Mouse (Mus musculus): ENCODE data around the gene Efhd2. TPM values are rescaled to one million over a fixed set of nuclear protein-coding genes. Genes with fewer than 3 reads are reported as not detected.

The Efhd2 gene
- polyA plus RNA-seq, 1 experiment from 2014 or later = 77.8 TPM

DNA sequence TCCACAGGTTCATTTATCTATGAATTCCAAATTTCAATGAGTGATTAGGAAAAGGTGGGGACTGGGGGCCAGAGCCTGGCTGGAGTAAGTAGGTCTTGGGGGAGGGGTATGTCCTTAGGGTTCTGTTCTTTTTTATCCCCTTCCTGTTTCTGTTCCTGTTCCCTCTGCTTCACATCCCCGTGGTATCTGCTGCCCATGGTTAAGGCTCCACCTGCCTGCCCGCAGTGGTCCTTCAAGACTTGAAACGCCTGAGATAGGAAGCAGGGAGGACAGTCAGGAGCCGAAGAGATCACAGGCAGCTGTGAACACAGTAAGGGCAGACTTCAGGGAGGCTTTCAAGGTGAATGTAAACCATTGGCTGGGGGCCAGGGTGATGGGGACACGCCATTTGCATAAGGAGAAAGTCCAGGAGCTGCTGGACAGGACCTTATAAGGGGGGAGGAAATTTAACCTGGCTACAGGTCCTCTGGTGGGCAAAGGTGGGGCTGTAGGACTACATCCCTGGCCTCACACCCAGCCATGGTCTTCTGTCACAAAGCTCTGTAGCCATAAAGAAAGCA is 40.1 kb downstream of the Efhd2 start:
- ATAC-seq (ENCODE audit: low FRiP score, low read depth) = no peak
- Histone ChIP-seq H3K4me1 (replicated peaks) (no peaks in the 10 kb centered on the region), H3K27ac (replicated peaks) (no peak overlapping the region), H3K9ac (no peak overlapping the region), H3K4me2 (no peak overlapping the region), H3K27me3 (no peaks in the 10 kb centered on the region), H3K36me3 (no peaks in the 10 kb centered on the region), H3K9me3 (no peaks in the 10 kb centered on the region), H3K4me3 (no peak overlapping the region)
- WGBS = 77% methylated on average over 5 of the region's 5 CpGs

DNA sequence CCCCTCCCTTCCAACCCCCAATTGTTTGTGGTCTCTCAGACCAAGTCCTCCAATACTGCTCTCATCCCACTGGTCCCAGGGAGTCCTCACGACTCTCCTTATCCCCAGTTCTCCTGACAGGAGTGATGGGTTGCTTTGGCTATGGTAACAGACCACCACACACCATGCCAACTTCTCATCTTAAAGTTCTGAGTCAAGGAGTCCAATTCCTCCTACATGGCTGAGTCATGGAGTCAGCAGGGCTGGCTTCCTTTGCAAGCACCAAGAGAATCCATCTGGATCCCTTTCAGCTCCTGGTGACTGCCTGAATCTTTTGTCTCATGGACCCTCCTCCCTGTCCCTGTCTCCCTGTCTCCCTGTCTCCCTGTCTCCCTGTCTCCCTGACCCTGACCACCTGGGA is 40.8 kb downstream of the Efhd2 start:
- H3K27ac ChIP-seq (replicated peaks) = no peak overlapping the region
- H3K4me1 ChIP-seq (replicated peaks) = no peaks in the 10 kb centered on the region
- WGBS = 58% methylated on average over 1 of the region's 1 CpGs
- H3K36me3 ChIP-seq = no peaks in the 10 kb centered on the region
- H3K27me3 ChIP-seq = no peaks in the 10 kb centered on the region
- no peaks in the 10 kb centered on the region for H3K9me3 ChIP-seq
- ATAC-seq (ENCODE audit: low FRiP score, low read depth) = no peak
- H3K4me3 ChIP-seq = no peak overlapping the region
- no peak overlapping the region for H3K9ac ChIP-seq
- no peak overlapping the region for H3K4me2 ChIP-seq

DNA sequence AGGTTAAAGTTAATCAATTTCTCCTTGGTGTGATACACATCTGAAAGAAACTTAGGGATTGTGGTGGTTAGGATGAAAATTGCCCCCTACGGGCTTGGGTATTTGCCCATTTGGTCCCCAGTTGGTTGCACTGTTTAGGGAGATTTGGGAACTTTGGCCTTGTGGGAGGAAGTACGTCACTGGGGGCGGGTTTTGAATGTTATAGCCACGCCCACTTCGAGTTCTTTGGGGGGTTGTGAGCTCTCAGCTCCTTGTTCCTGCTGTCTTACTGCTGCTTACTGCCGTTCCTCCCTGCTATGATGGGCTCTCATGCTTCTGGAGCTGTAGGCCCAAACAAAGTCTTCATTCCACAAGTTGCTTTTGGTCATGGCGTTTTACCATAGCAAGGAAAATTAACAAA is 43.4 kb downstream of the Efhd2 start:
- ATAC-seq (ENCODE audit: low FRiP score, low read depth) = no peak
- Histone ChIP-seq H3K27ac (replicated peaks) (no peak overlapping the region), H3K36me3 (no peaks in the 10 kb centered on the region), H3K9me3 (no peaks in the 10 kb centered on the region), H3K9ac (no peak overlapping the region), H3K4me2 (no peak overlapping the region), H3K4me3 (no peak overlapping the region), H3K4me1 (replicated peaks) (no peaks in the 10 kb centered on the region), H3K27me3 (no peaks in the 10 kb centered on the region)
- 86% methylated on average over 7 of the region's 7 CpGs for WGBS

DNA sequence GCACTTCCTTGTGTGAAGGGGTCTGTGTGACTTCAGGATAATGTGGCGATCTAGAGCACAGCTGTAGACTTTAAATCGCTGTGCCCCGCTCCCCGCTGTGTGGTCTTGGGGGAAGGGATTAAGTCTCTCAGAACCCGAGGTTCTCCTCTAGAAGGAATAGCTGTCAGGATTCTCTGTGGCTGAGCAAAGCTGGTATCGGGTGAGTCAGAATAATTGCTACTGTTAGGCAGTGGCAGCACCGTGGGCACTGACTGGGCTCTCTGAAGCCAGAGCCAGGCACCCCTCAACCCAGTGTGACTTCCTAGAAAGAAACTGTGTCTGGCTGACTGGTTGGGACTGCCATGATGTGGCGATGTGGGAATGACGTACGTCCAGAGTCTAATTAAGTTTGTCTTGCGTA is 44.3 kb downstream of the Efhd2 start:
- Histone ChIP-seq H3K4me3 (no peak overlapping the region), H3K4me1 (replicated peaks) (no peaks in the 10 kb centered on the region), H3K27ac (replicated peaks) (no peak overlapping the region), H3K9ac (no peak overlapping the region), H3K9me3 (no peaks in the 10 kb centered on the region), H3K27me3 (no peaks in the 10 kb centered on the region), H3K36me3 (no peaks in the 10 kb centered on the region), H3K4me2 (no peak overlapping the region)
- ATAC-seq (ENCODE audit: low FRiP score, low read depth) = no peak
- 60% methylated on average over 11 of the region's 11 CpGs for WGBS

DNA sequence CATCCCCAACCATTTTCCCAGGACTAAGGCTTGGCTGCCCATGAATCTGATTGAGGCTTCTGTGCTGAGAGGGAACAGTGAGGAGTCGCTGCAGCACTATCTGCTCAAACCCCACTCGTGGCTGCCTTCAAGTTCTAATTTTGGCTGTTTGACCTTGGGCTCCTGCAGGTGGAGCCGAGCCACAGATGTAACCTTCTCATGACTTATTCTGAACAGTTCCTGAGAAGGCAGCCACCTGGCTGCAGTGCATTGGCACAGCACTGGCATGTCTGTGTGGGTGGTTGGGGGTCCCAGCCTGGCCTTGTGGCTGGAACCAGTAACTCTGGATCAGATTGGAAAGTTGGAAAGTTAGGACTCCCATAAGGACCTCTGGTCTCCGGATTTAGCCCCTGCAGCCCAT is 46.5 kb downstream of the Efhd2 start:
- Histone ChIP-seq H3K27ac (replicated peaks) (no peak overlapping the region), H3K36me3 (no peaks in the 10 kb centered on the region), H3K4me2 (no peak overlapping the region), H3K9me3 (no peaks in the 10 kb centered on the region), H3K4me3 (no peak overlapping the region), H3K9ac (no peak overlapping the region), H3K27me3 (no peaks in the 10 kb centered on the region), H3K4me1 (replicated peaks) (no peaks in the 10 kb centered on the region)
- ATAC-seq (ENCODE audit: low FRiP score, low read depth) = no peak
- WGBS = 87% methylated on average over 4 of the region's 4 CpGs

DNA sequence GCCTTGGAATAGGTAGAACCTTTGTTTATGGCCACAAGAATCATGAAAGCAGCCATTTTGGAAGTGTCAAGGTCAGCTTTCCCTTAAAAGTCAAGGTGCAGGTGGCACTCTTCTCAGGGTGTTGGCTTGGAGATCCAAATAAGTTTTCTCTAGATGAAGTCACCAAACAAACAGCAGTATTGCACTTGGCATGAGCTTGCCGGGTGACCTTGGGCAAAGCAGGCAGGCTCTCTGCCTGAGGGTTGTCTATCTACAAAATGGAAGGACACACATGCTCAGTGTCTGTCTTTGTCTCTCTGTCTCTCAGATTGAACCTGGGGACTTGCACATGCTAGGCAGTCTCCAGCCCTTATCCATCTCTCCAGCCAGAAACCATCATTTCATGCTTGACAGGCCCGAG is 47.3 kb downstream of the Efhd2 start:
- 92% methylated on average over 2 of the region's 2 CpGs for WGBS
- H3K27ac ChIP-seq (replicated peaks) = no peak overlapping the region

DNA sequence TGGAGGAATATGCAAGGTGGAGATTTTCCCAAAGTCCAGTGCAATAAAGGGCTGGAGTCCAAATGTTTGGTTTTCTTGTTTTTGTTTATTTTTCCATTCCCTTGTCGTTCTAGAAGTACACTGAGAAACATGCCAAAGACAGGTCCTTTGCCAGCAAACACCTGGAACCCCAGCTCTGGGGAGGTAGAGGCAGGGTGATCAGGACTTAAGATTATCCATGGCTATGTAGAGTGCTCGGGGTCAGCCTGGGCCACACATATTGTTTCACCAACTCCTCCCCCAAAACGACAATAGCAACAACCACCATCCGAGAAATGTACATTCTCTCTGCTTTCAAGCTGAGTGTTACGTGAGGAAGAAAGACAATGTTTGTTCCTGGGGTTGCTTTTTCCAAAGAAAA is 48.7 kb downstream of the Efhd2 start, which contains the start of gene Cela2a:
Gene Cela2a, minus strand, starts transcription at position 101 of the 400 bp plus-strand sequence.
- Histone ChIP-seq H3K36me3 (no peaks in the 10 kb centered on the region), H3K9ac (no peak within 1 kb of the TSS), H3K27ac (replicated peaks) (no peak within 1 kb of the TSS), H3K9me3 (no peaks in the 10 kb centered on the region), H3K4me2 (no peak within 1 kb of the TSS), H3K4me3 (no peak within 1 kb of the TSS), H3K27me3 (no peaks in the 10 kb centered on the region), H3K4me1 (replicated peaks) (no peaks in the 10 kb centered on the region)
- 51% methylated on average over 5 of the region's 5 CpGs for WGBS
- no peak for ATAC-seq (ENCODE audit: low FRiP score, low read depth)

More for the DNA sequence above, 47.3 kb downstream of the Efhd2 start:
- H3K4me1 ChIP-seq (replicated peaks) = no peaks in the 10 kb centered on the region
- H3K9ac ChIP-seq = no peak overlapping the region
- no peaks in the 10 kb centered on the region for H3K36me3 ChIP-seq
- H3K4me3 ChIP-seq = no peak overlapping the region
- no peak overlapping the region for H3K4me2 ChIP-seq
- no peak for ATAC-seq (ENCODE audit: low FRiP score, low read depth)
- H3K9me3 ChIP-seq = no peaks in the 10 kb centered on the region
- H3K27me3 ChIP-seq = no peaks in the 10 kb centered on the region

DNA sequence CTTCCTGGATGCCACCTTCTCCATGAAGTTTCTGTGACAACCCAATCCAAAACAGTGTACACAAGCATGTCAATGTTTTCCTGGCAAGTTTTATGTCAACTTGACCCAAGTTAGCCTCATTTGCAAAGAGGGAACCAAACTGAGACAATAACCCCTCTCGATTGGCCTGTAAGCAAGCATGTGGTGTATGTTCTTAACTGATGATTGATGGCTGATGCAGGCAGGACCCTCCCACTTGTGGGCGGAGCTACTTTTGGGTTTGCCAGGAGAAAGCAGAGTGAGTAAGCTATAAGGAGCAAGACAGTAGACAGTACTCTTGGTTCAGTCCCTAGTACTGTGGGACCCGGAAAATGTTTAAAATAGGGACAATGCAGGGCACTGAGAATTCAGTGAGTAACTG is 51.7 kb downstream of the Efhd2 start:
- Histone ChIP-seq H3K27me3 (no peaks in the 10 kb centered on the region), H3K9me3 (no peaks in the 10 kb centered on the region), H3K4me1 (replicated peaks) (no peaks in the 10 kb centered on the region), H3K4me3 (no peak overlapping the region), H3K36me3 (no peaks in the 10 kb centered on the region), H3K4me2 (no peak overlapping the region), H3K27ac (replicated peaks) (no peak overlapping the region), H3K9ac (no peak overlapping the region)
- WGBS = 58% methylated on average over 3 of the region's 3 CpGs
- no peak for ATAC-seq (ENCODE audit: low FRiP score, low read depth)

DNA sequence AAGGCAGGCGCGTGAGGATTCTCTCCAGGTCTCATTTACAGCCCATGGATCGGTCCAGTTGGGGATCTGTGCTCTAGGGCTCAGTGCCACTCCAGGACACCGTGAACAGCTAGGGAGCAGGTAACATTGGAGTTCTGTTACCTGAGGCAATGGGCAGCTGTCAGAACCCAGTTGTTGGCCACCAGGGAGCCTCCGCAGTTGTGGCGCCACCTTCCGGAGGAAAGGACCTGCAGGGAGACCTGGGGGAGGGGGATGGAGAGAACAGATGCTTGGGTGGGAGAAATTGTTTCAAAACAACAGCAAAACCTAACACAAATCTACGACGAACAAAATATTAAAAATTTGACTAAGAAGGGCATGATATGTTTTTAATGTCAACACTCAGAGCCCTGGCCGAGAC is 52.6 kb downstream of the Efhd2 start:
- no peaks in the 10 kb centered on the region for H3K4me1 ChIP-seq (replicated peaks)
- H3K4me2 ChIP-seq = no peak overlapping the region
- 81% methylated on average over 10 of the region's 10 CpGs for WGBS
- H3K36me3 ChIP-seq = no peaks in the 10 kb centered on the region
- no peak for ATAC-seq (ENCODE audit: low FRiP score, low read depth)
- H3K27ac ChIP-seq (replicated peaks) = no peak overlapping the region
- H3K4me3 ChIP-seq = no peak overlapping the region
- no peaks in the 10 kb centered on the region for H3K27me3 ChIP-seq
- no peak overlapping the region for H3K9ac ChIP-seq
- no peaks in the 10 kb centered on the region for H3K9me3 ChIP-seq

DNA sequence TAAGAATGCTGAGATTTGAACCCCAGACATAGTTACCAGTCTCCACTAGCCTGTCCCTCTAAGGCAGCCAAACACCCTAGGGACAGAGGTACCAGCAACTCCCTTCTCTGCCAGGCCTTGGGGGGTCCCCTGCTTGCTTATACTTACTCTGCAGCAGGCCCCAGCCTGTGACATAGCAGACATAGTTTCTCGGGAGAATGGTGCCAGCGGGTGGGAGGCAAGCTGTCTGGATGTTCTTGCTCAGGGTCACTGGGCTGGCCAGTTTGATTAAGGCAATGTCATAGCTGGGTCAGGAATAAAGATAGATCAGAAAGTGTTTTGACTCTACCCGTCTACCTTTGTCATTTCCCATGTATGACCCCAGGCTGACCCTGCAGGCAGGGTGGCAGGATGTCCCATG is 53.5 kb downstream of the Efhd2 start:
- Histone ChIP-seq H3K27me3 (no peaks in the 10 kb centered on the region), H3K27ac (replicated peaks) (no peak overlapping the region), H3K9me3 (no peaks in the 10 kb centered on the region), H3K4me1 (replicated peaks) (no peaks in the 10 kb centered on the region), H3K4me2 (no peak overlapping the region), H3K4me3 (no peak overlapping the region), H3K36me3 (no peaks in the 10 kb centered on the region), H3K9ac (no peak overlapping the region)
- no peak for ATAC-seq (ENCODE audit: low FRiP score, low read depth)
- WGBS = 78% methylated on average over 3 of the region's 3 CpGs

DNA sequence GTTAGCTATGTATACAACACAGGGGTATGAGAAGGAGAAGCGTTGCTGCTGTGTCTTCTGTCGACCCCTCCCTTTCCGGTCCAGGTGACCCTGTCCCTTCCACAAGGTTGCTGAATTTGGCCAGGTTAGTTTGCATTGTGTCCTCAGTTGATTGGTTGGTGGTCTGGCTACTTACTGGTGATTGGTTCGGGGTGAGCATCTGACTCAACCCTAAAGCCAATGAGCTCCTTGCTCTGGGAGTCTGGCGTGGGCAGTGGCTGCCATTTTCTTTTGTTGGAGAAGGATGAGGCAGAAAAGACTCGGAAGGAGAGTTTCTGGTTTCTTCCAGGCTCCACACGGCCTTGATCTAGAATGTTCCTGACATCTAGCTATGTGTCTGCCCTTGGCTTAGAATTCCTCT is 55.4 kb downstream of the Efhd2 start:
- Histone ChIP-seq H3K9me3 (no peaks in the 10 kb centered on the region), H3K27me3 (no peaks in the 10 kb centered on the region), H3K4me2 (no peak overlapping the region), H3K36me3 (0 out of 2 replicates have a peak, but pooled peaks cover under 1% of the 10 kb centered on the region), H3K27ac (replicated peaks) (no peak overlapping the region), H3K4me1 (replicated peaks) (no peaks in the 10 kb centered on the region), H3K9ac (no peak overlapping the region), H3K4me3 (no peak overlapping the region)
- ATAC-seq (ENCODE audit: low FRiP score, low read depth) = no peak
- WGBS = 97% methylated on average over 7 of the region's 7 CpGs

DNA sequence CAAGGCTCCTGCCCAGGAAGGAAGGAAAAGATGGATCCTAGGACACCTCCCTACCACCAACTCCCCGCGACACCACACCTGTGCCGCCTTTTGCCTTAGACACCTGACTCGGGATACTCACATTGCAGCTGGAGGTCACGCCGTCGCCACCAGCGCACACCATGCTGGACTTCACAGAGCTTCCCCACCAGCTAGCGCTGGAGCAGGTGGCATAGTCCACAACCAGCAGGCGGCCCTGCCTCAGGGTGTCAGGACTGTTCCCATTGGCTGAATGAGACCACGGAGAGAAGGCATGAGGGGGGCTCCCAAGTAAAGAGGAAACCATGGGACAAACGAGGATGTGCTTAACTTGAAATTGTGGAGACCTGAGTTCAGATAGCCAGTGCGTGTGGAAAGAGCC is 55.9 kb downstream of the Efhd2 start:
- Histone ChIP-seq H3K36me3 (peaks cover 6% of the 10 kb centered on the region; the same call in 1 of the 2 replicates), H3K4me3 (no peak overlapping the region), H3K4me2 (no peak overlapping the region), H3K27me3 (no peaks in the 10 kb centered on the region), H3K27ac (replicated peaks) (no peak overlapping the region), H3K9me3 (no peaks in the 10 kb centered on the region), H3K9ac (no peak overlapping the region), H3K4me1 (replicated peaks) (no peaks in the 10 kb centered on the region)
- no peak for ATAC-seq (ENCODE audit: low FRiP score, low read depth)
- WGBS = 94% methylated on average over 13 of the region's 13 CpGs

DNA sequence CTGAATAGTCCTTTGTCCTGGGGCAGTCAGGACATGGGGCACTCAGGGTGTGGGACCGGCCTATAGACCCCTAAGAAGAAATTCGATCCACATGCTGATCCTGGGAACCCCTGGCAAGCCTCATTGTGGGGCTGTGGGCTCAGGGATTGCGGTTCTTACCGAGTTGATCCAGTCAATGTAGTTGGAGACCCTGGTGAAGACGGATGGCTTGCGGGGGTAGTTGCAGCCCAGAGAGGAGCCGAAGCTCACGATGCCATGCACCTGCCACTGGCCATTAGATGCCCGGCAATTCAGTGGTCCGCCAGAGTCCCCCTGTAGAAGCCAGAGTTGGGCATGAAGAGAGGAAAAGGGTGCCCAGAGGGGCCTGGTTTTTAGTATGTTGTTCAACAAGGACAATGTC is 57.0 kb downstream of the Efhd2 start:
- H3K9me3 ChIP-seq = no peaks in the 10 kb centered on the region
- no peak for ATAC-seq (ENCODE audit: low FRiP score, low read depth)
- no peak overlapping the region for H3K4me3 ChIP-seq
- H3K4me2 ChIP-seq = no peak overlapping the region
- no peak overlapping the region for H3K9ac ChIP-seq
- 57% methylated on average over 10 of the region's 10 CpGs for WGBS
- H3K36me3 ChIP-seq = peaks cover 16% of the 10 kb centered on the region; the same call in 1 of the 2 replicates
- H3K27ac ChIP-seq (replicated peaks) = no peak overlapping the region
- no peaks in the 10 kb centered on the region for H3K4me1 ChIP-seq (replicated peaks)
- no peaks in the 10 kb centered on the region for H3K27me3 ChIP-seq

Measured in hindbrain, embryonic 15.5 days (tissue).